In genomic region chr7:4128860-4129259, GRCm38 (mm10) we compare ENCODE assay signal across 9 mouse cellular contexts. TPM values are rescaled to one million over a fixed set of nuclear protein-coding genes. Genes with fewer than 3 reads are reported as not detected.
DNase-seq lines count a peak whose midpoint lies in the region; ATAC-seq and TF ChIP-seq lines count a peak whose summit lies in the region.
"Had no signal": no experiment of that assay in that cellular context is flagged by ENCODE, and none has a peak within 500 bp of the region (broad histone marks: within the 10 kb centered on the region; RNA-seq: fewer than 3 reads in every experiment).

No protein-coding gene starts in this region.

- H3K27ac ChIP-seq in gastrocnemius, adult 2 months = peak overlapping the region; percentile 77
- H3K27ac ChIP-seq: limb, embryonic 12.5 days had no signal

- no peak for ATAC-seq in inflammation-experienced regulatory T-cells, adult 6 months

- DNase-seq in layer of hippocampus, adult 9-11 months = peak; percentile 3
- DNase-seq in layer of hippocampus, postnatal 14 days (ENCODE audit: low spot score in 2 of 2) = no peak
- DNase-seq in gastrocnemius, adult 2 months = peak; percentile 76
- peak; percentile 84 for DNase-seq in heart, adult 8-10 months (ENCODE audit: low spot score)
- DNase-seq in lung, postnatal 25 days (ENCODE audit: low spot score) = peak; percentile 44
- DNase-seq in urinary bladder, postnatal 10 days (ENCODE audit: low spot score) = no peak
- no peak for DNase-seq in layer of hippocampus, adult 18-20 months (ENCODE audit: low spot score in 2 of 2)

- intact Hi-C loops in gastrocnemius, adult 2 months (cut with DNase I) = no loop called here

- TF ChIP-seq CTCF in gastrocnemius, adult 2 months (IDR thresholded peaks at IDR 0.05) = no peak

- no peak overlapping the region for H3K4me3 ChIP-seq in gastrocnemius, adult 2 months
- H3K4me3 ChIP-seq: limb, embryonic 12.5 days had no signal

RNA-seq across cellular contexts. Expression of gene Leng8, which starts 8.0 kb away (rescaled TPM):
- total RNA-seq in layer of hippocampus, postnatal 14 days (2021) = 100 to 1,000 TPM; 157 to 196 TPM
- 10 to 100 TPM; 44.5 to 45.4 TPM for total RNA-seq in gastrocnemius, adult 2 months (2021)
- 10 to 100 TPM; 27.1 to 49.5 (median 38.6) TPM for total RNA-seq in heart, adult 8-10 months (2022)
- 10 to 100 TPM; 22.6 to 40.2 (median 24.9) TPM for polyA plus RNA-seq in inflammation-experienced regulatory T-cells, adult 6 months (2017; shearing (Covaris generic))
- 100 to 1,000 TPM; 139 to 159 TPM for total RNA-seq in layer of hippocampus, adult 18-20 months (2021)

RNA-seq across cellular contexts. Expression of gene Ttyh1, which starts 9.7 kb away (rescaled TPM):
- total RNA-seq in layer of hippocampus, postnatal 14 days (2021) = 100 to 1,000 TPM; 671 to 757 TPM
- 1 to 10 TPM; 1.8 to 4.7 TPM for total RNA-seq in gastrocnemius, adult 2 months (2021)
- total RNA-seq in heart, adult 8-10 months (2022) = 1 to 10 TPM in 2 of 4 experiments, under 1 TPM in 2; 0.79 to 1.7 (median 0.95) TPM
- under 1 TPM; 0.47 to 0.95 (median 0.62) TPM for polyA plus RNA-seq in inflammation-experienced regulatory T-cells, adult 6 months (2017; shearing (Covaris generic))
- 100 to 1,000 TPM; 572 to 597 TPM for total RNA-seq in layer of hippocampus, adult 18-20 months (2021)

RNA-seq across cellular contexts. Expression of gene Leng9, which starts 21.3 kb away (rescaled TPM):
- total RNA-seq in layer of hippocampus, postnatal 14 days (2021) = 1 to 10 TPM; 5.2 to 6.2 TPM
- total RNA-seq in gastrocnemius, adult 2 months (2021) = 1 to 10 TPM; 2.1 to 2.2 TPM
- total RNA-seq in heart, adult 8-10 months (2022) = 1 to 10 TPM; 2.8 to 3.7 (median 3.6) TPM
- 1 to 10 TPM; 6.3 to 9.5 (median 7.2) TPM for polyA plus RNA-seq in inflammation-experienced regulatory T-cells, adult 6 months (2017; shearing (Covaris generic))
- 1 to 10 TPM; 5.1 to 5.9 TPM for total RNA-seq in layer of hippocampus, adult 18-20 months (2021)

RNA-seq across cellular contexts. Expression of gene Cdc42ep5, which starts 35.8 kb away (rescaled TPM):
- 1 to 10 TPM; 1.1 to 1.4 TPM for total RNA-seq in layer of hippocampus, postnatal 14 days (2021)
- 1 to 10 TPM; 1.4 to 2.0 TPM for total RNA-seq in gastrocnemius, adult 2 months (2021)
- total RNA-seq in heart, adult 8-10 months (2022) = 1 to 10 TPM; 3.8 to 7.5 (median 4.6) TPM
- polyA plus RNA-seq in inflammation-experienced regulatory T-cells, adult 6 months (2017; shearing (Covaris generic)) = not detected
- 1 to 10 TPM; 1.3 to 1.9 TPM for total RNA-seq in layer of hippocampus, adult 18-20 months (2021)

Comparison
In these comparisons a context has a peak if more than half of its experiments do, and no peak if none do; other contexts are left out.
1. DNase-seq: peak in layer of hippocampus, adult 9-11 months (single experiment), gastrocnemius, adult 2 months (single experiment), heart, adult 8-10 months (single experiment) and lung, postnatal 25 days (single experiment); none in layer of hippocampus, postnatal 14 days (0 of 2), urinary bladder, postnatal 10 days (single experiment) and layer of hippocampus, adult 18-20 months (0 of 2).
2. RNA of gene Ttyh1, which starts 9.7 kb away (total RNA-seq): 671 to 757 TPM in layer of hippocampus, postnatal 14 days and 572 to 597 TPM in layer of hippocampus, adult 18-20 months; 1.8 to 4.7 TPM in gastrocnemius, adult 2 months and 0.79 to 1.7 TPM in heart, adult 8-10 months; every median in the first group is over 10 times any median in the second.